Mouse (Mus musculus) thymus, adult 2 months (tissue): ENCODE data around the gene Ctf2.

Experiments
- CTCF ChIP-seq: fragments of 200-500 bp; IDR thresholded peaks from 2 replicates; pipeline ENCODE4 v1.5.1; 2012; ENCODE audit warnings: mild to moderate bottlenecking, control low read depth, low read length, moderate library complexity, borderline replicate concordance; ENCODE audit not compliant: control insufficient read depth, poor library complexity, insufficient read depth; ENCODE audit errors: extremely low read depth
- POLR2A ChIP-seq: fragments of 200-500 bp; IDR thresholded peaks from 2 replicates; pipeline ENCODE4 v1.6.1; 2012; ENCODE audit warnings: mild to moderate bottlenecking, low read length, control low read depth, moderate library complexity; ENCODE audit not compliant: control insufficient read depth, poor library complexity, insufficient read depth; ENCODE audit errors: extremely low read depth

DNA sequence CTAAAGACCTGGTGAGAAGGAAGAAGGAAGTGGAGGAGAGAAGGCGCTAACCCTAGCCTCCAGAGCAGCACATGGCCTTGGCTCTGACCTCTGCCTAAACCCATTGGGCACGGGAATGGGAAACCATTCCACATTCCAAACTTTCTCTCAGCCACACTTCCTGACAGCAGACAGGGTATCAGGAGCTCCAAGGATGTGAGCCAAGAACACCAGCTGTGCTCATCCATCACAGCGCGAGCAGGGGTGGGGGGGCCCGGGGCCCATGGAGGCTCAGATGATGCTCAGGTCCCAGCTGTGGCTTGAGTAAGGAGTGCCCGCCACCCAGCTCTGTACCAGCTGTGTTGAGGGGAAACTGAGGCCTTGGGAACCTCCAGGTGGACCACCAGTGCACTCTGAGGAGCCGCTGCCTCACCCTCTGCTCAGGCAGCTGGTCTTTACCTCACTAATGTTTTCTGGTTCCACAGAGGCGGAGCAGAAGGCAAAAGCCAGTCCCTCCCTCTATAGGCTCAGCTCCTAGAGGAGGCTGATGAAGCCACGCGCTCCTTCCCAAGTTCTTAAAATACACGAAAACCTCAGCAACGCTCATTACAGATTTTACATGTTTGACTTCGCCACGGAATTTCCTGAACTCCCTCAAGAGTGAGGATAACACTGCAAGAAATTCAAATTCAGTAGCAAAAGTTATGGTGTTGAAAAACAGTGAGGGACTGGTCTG, 46.5 kb downstream of the Ctf2 start:
- no peak for TF ChIP-seq CTCF
- no peak for TF ChIP-seq POLR2A
